Mouse (Mus musculus) adrenal gland, postnatal 4 days (tissue): Measurements from ENCODE around the gene Sohlh1. TPM values are rescaled to one million over a fixed set of nuclear protein-coding genes. Genes with fewer than 3 reads are reported as not detected.
A peak's percentile ranks its signal among the peaks of the same experiment; 100 is the strongest.

Source experiments
- DNase-seq, 2 experiments: peaks; one replicate each; pipeline ENCODE4 v3.0.0; 2021 to 2022; ENCODE audit warnings: low spot score in 2 of 2, mixed read lengths in 2 of 2
- long read RNA-seq, 2 experiments: library from polyadenylated mRNA; stranded (forward); transcript quantifications; one replicate each; pipeline ENCODE4 v2.0.0; 2021
- total RNA-seq, 2 experiments: library from RNA; stranded (reverse); gene quantifications; 2 replicates each; pipeline ENCODE4 v1.2.3; 2021

The Sohlh1 gene
- not detected for total RNA-seq
- long read RNA-seq, experiment 1, result 0 reads
- long read RNA-seq, experiment 2, result 0 reads

GRCm38 (mm10) chr2:25847226-25847625 is at the start of gene Sohlh1:
Gene Sohlh1, minus strand, starts transcription at chr2:25847248.
- DNase-seq, result no peak

DNA sequence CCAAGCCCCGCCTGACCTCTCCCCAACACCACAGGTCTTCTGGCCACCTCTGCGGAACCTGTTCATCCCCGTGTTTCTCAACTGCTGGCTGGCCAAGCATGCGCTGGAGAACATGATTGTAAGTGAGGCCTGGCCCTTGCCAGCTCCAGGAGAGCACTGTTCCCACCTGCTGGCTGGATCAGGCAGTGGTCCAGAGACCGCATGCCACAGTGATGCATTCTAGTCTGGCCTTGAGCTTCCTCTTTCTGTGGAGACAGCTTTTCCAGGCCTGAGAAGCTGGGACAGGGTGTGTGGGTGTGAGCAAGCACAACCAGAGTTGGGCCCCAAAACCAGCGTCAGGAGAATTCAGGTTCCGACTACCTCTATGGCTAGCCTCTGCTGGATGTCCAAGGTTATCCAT is 45.4 kb upstream of the Sohlh1 start:
- no peak for DNase-seq

DNA sequence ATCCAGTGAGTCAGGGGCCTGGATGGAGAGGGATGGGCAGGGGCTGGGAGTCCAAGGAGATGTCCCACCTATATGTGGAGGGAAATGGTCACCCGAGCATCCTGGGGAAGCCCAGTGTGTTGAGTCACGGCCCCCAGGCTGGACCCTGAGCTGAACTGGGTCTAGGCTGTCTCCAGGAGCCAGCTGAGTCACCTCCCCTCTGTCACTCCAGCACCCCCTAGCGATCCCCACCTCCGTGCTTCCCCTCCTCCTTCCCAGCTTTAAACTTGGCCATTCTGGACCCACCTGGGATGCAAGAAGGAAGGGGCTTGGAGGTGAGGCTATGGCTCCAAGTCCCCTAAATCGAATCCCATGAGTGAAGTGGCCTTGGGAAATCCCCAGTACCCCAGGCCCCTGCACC is 41.1 kb upstream of the Sohlh1 start:
- DNase-seq, result no peak

DNA sequence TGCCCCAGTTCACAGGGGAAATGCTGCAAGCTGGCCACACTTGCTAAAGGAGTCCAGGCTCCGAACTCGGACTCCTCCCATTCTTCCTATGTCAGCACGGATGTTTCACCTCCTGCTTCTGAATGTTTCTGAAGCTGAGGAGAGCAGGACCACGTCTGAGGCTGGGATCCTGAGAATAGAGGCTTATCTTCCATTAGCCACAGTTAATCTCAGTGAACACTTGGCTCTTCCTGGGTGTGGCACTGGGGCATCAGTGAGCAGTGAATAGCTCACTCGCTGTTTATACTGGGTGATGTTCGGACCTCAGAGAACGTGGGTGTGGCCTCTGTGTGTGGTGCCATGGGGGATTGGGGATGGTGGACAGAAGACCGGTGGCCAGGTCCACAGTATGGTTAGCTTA is 40.2 kb upstream of the Sohlh1 start:
- no peak for DNase-seq

DNA sequence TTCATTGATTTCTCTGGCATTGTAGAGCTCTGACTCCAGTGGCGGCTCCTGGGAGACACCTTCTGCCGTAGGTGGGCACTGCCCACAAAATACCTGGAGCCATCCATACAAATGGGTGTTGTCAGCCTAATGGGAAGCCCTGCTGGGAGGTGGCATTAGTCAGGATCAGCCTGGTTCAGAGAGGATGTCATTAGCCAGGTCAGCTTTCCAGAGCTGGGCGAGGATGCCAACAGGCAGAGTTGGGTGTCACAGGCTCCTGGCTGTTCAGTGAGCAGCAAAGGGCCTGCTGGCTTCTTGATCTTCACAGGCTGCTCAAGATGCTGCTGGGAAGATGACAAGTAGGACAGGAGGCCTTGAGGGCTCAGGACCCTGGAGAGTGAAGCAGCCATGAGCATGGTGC is 37.7 kb upstream of the Sohlh1 start:
- no peak for DNase-seq

- no peak for DNase-seq
These were observed 35.2 kb upstream of the Sohlh1 start for GRCm38 (mm10) chr2:25882276-25882675.

DNA sequence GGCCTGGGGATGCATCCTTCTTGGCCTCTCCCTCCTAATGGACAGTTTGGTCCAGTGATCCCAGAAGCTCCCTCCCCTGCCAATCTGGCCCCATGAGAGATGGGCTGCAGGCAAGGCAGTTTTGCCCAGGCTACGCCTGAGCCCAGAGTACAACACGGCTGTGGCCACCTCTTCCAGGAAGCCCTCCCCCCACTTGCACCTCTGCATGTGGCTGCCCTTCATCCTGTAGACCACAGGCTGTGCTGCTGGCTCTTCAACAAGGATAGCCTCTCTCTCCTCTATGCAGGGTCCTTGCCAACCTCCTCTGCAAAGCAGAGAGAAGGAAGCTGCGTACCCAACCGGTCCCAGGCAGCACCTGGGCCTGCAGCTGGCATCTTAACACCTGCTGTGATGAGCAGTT is 32.0 kb upstream of the Sohlh1 start:
- DNase-seq, result no peak

DNA sequence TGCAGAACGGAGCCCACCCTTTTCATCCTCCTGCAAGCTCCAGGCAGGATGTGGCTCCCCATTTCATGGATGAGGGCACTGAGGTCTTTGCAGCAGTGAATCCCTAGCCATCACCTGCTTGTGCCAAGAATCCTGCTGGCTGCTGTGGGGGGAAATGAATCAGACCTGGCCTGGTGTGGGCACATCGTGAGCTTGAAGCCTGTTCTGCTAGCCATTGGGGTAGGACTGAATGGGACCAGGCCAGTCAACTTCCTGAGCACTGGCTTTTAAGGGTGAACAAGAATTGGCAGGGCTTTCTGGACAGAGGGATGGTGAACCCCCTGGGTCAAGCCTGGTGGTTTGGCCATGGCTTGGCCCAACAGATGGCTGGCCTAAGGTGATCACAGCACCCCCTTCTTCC is 31.5 kb upstream of the Sohlh1 start:
- DNase-seq, result no peak

DNA sequence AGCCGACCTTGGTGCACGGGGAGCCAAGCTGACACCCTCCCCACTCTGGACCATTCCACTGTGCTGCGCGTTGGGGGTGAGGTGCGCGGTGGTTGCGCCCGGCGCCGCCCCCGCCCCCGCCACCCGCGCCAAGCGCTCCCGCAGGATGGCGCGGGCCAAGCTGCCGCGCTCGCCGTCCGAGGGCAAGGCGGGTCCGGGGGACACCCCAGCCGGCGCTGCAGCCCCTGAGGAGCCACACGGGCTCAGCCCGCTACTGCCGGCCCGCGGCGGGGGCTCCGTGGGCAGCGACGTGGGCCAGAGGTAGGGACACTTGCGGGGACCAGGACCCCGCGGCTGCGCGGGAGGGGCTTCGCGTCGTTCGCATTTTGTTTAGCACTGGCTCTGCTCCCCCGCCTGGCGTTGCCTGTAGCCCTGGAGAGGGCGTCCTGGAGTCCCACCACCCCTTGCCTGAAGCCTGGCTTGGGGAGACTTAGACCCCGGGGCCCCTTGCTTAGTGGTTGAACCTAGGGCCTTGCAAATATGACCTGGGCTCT is 30.8 kb upstream of the Sohlh1 start:
- no peak for DNase-seq

DNA sequence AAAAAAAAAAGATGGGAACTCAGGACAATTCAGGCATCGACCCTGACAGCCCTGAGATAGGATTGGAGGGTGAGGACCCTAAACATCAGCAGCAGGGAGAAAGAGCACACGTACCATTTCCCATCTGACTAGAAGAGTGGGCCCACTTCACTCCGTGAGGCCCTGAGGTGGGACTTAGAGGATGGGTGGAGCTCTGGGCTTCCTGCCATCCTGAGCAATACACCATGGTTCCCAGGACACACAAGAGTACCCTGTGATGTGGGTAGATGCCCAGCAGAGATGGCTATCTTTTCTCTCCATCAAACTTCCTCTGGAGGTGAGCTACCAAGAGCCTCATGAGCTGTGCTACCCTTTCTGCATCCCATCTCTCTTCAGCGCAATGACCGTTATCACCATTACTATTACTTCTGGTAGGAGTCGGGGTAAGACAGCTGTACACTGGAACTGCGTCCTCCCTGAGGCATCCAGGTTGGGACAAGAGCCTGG is 30.2 kb upstream of the Sohlh1 start:
- DNase-seq, result no peak

DNA sequence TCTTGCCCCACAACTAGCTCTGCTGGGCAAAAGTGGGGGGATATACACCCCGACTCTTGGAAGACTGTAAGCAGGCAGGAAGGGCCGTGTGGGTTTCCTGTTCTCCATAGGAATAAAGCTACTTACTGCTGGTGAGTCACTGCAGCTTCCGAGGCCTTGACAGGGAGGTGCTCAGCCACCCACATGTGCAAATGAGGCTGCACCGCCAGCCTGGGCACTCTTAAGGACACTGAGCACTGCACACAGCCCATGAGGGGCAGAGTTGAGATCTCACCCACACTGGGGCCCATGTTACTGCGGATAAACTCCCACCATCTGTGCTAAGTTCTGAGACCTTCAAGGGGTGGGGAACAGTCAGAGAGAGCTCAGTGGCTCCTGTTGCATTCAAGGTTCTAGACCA is 19.6 kb upstream of the Sohlh1 start:
- DNase-seq, result no peak

GRCm38 (mm10) chr2:25865412-25865811 is 18.4 kb upstream of the Sohlh1 start:
- DNase-seq, result no peak

DNA sequence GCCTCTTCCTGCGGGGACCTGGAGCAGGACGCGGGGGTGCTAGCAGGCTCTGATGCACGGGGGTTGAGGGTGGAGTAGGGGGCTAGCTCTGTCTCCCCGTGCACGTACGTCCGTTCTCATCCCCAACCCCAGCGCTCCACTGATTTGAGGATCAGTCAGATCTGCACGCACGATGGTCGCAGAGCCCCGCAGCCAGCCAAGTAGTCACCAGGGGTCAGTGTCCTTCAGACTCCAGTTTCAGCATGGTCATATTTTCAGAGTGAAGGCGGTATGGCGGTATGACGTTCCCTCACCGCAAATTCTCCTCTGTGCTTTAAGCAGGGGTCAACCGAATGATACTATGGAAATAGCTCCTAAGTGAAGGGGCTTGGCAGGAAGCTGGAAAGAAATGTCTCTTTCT is 17.2 kb upstream of the Sohlh1 start:
- DNase-seq, result no peak

DNA sequence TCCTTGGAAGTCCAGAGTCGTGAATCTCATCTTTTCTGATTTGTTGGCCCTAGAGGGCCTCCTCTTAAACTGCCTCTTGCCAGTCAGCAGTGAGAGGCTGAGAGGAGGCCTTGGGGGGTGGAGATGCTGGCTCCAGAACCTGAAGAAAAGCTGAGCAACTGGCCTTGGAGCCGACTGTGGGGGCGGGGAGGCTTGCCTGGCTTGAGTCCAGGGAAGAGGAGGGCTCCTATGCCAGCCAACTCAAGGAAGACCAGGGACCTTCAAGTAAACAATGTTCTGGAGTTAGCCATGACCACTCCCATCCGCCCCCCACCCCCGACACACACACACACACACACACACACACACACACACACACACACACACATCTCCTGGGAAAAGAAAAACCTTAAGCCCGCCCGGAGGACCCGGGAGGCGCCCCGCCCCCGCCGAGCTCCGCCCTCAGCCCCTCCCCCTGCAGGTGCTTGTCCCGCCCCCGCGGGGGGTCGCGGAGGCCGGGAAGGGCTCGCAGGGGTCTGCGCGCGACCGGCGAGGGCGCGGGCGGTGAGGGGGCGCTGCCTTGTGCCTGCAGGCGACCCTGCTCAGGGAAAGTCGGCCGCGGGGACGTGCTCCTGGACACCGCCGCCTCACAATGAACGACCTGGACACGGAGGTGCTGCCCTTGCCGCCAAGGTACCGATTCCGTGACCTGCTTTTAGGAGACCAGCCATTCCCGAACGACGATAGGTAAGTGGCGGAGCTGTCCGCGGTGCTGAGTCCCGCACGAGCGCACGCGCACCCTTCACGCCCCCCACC is 16.5 kb upstream of the Sohlh1 start, which contains the start of gene Kcnt1:
Kcnt1 (plus strand) TSS at position 398 of the 795 bp plus-strand sequence.
- DNase-seq, result no peak

DNA sequence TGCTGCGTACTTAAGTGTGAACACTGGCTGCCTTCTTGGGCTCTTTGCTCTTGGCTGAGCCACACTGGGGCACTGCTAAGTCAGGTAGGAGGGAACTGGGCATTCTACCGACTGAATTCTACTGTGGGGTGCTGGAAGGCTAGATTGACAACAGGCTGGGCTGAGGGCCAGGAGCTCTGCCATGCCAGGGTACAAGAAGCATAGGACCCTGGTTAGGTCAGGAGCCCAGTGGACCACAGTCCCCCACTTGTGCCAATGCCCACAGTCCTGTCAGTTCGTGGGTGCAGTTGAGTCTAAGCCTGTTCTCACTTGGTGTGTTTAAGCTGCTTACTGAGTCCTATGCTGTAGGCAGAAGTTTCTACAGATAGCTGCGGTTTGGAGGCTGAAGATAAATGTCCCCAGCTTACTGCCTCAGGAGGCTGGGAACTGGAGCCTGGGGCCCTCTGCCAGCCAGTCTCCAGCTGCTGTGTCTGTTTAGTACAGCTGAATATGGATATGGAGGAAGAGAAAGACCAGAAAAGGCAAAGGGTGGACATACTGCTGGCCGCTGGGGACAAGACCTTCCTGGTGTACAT is 15.7 kb upstream of the Sohlh1 start:
- DNase-seq, result no peak

DNA sequence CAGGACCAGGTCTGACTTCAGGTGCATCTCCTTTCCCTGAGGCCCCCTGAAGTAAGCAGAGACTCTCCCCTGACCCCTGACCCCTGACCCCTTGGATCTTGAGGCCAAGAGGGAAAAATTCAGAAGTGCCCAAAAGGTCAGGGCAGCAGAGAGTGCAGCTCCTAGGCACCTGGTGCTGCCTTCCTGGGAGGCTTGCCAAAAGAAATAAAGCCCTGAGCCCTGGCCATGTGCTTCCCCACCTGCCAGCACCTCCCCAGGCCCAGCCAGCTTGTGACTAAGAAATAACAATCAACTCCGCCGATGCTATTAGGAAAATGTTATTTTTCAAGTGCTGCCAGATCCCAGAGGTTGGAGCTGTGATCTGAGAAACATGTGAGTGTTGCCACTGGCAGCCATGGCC is 15.0 kb upstream of the Sohlh1 start:
- DNase-seq, result no peak

DNA sequence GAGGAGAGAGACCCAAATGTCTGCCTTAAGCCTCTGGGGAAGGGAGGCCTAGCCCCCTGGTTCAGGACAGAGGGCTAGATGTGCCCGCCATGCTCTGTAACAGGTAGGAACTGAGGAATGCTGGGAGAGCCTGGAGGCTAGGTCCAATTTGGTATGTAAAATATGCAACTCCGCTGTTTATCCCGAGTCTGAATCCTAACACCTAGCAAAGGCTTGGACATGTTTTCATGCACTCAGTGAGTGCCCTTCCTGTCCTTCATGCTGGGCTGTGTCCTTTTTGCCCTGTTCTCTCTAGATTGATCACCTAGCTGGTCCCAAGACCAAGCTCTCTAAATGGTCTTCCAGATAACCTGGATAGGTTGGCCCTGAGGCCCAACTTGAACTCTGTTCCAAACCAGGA is 12.8 kb upstream of the Sohlh1 start:
- no peak for DNase-seq

DNA sequence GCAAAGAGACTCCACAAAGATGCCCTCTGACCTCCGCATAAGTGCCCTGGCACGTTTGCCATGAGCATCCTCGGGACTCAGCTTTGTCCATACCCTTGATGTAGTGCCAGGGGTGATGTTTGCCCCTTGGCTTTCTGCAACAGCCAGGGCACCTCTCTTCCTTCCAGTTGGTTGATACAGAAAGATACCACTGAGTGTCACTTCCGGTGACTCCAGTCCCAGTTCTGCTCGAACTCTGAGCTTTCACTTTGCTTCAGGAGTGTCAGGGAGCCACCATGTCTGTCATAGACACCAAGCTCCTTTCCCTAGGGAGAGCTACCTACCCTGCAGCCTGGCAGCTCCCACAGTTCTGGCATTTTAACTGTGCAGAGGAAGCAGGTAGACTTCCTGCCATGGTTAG is 7.0 kb upstream of the Sohlh1 start:
- no peak for DNase-seq

DNA sequence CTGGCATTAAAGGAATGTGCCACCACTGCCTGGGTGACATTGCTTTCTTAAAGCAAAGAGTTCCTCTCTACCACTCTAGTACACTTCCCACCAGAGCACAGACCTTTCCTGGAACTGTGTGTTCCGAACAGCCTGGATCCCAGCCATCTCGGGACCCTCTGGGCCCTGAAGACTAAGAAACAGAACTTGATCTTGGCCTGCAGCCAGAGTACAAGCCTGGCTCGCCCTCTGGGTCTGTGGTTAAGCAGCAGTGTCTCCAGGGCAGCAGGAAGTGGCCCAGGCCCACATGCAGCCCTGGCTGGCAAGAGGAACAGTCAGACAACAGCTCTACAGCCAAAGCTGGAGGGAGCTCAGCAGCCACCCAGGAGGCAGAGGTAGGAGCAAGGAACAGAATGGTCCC is 5.6 kb upstream of the Sohlh1 start:
- DNase-seq, result no peak

DNA sequence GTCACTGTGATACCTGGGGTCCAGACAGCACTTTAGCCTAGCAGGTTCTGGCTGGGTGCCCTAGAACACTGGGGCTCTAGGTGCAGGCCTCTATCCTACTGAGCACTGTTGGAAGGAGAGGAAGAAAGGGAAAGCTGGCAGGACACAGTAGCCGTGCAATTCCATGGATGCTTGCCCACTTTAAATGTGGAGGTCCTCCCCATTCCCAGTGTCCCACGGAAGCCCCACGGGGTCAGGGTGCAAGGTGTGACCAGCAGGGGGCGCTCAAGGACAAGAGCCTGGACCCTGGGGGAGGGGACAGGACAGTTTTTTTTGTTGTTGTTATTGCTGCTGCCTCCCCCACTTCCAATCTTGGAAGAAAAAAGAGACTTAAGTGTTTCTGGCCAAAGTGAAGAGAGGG is 3.3 kb upstream of the Sohlh1 start:
- DNase-seq, result peak in 1 of 2 experiments; percentile 38

GRCm38 (mm10) chr2:25846516-25846915 is 532 bp downstream of the Sohlh1 start:
- DNase-seq, result no peak

DNA sequence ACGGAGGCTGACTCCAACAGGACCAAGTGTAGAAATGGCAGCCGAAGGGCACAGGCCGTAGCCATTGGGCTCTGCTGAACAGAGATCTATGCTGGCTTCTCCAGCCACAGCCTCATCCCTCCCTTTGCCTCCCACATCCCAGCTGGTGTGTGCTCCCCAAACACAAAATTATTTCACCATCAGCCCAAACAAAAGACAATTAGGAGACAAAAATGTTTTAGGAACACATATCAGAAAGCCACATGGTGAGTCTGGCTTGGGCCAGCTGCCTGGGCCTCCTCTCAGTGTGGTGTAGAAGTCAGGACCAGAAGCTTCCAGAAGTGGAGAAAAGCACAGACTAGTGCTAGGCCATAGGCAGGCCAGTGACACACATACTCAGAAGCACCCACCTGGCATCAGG is 3.0 kb downstream of the Sohlh1 start:
- DNase-seq, result no peak

DNA sequence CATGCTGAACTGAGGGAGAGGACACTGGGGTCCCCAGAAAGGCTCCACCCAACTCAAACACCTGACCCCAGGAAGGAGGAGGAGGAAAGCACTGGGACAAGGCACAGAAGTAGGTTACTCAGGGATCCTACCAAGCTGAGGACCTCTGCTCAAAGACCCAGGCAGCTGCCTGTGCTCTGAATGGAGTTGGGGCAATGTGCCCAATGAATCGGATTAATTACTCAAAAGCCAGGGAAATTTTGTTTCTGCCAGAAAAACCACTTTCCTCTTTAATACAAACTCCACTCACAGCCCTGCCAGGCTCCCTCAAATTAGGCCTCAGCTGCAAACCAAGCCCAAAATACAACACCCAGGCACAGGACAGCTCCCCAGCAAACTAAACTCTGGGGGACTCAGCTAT is 4.3 kb downstream of the Sohlh1 start:
- DNase-seq, result no peak
